Mouse (Mus musculus): ENCODE measurements at regions not wholly inside any gene's neighbourhood (a gene's known extent, or its start where the extent isn't known, plus 50 kb on each side); places are given as distances from the start of the nearest gene placed in this dataset.

DNA sequence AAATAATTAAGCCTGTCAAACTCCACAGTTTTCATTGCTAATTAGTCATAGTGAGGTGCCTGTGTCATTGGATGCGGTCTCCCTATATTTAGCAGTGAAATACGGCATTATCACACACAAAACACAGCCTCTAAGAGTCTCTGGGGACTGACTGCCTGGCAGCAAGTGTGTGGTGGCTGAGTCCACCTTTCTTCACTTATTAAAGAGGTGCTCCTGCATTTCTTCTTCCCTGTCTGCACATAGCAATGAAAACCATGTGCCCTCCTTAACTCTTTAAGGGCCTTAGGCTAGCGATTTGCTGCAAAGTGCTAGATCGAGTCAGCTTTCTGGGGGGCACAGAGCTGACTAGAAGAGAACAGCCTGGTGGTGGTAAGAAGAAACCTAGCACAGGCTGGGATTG, 799.8 kb downstream of the Kcna4 start:
- Histone ChIP-seq H3K4me2 (ENCODE audit: insufficient read depth, low read depth, poor library complexity, severe bottlenecking) (no peak overlapping the region), H3K27ac (ENCODE audit: insufficient read depth, low read depth) (no peak overlapping the region), H3K27me3 (replicated peaks) (no peaks in the 10 kb centered on the region), H3K9me3 (replicated peaks; ENCODE audit: low read length) (no peaks in the 10 kb centered on the region), H3K4me3 (replicated peaks in 1 of 3; ENCODE audit: low read depth in 2 of 3, low read length in 2 of 3, poor library complexity in 1 of 3) (no peak overlapping the region), H3K36me3 (replicated peaks in 1 of 2; ENCODE audit: control insufficient read depth in 1 of 2, insufficient read depth in 1 of 2, low read length in 1 of 2) (no peaks in the 10 kb centered on the region), H3K9ac (ENCODE audit: insufficient read depth, low read depth) (no peak overlapping the region), H3K4me1 (ENCODE audit: control insufficient read depth in 1 of 2, insufficient read depth in 2 of 2) (no peaks in the 10 kb centered on the region), H3K79me2 (replicated peaks; ENCODE audit: control insufficient read depth, extremely low read depth, insufficient read depth, poor library complexity, severe bottlenecking) (no peaks in the 10 kb centered on the region)
- dilution Hi-C loops (cut with MboI; ENCODE audit: extremely low pct_ligation_motif_present, extremely low pct_unique_long_range_greater_than_20kb, low sequenced_read_pairs), result no loop called here
- DNase-seq (ENCODE audit: extremely low read depth), result no peak
- TF ChIP-seq HCFC1 (IDR thresholded peaks at IDR 0.05; ENCODE audit: low read depth, low read length) (no peak), TBP (conservative IDR thresholded peaks at IDR 0.05; ENCODE audit: low read depth, low read length) (no peak), IRF4 (IDR thresholded peaks at IDR 0.05; ENCODE audit: low read depth, low read length) (no peak), CHD1 (IDR thresholded peaks at IDR 0.05; ENCODE audit: low read depth, low read length) (no peak), EP300 (IDR thresholded peaks at IDR 0.05; ENCODE audit: low read length) (no peak), ELF1 (IDR thresholded peaks at IDR 0.05; ENCODE audit: low read depth, low read length) (no peak), MYC (IDR thresholded peaks at IDR 0.05; ENCODE audit: low read depth, low read length) (no peak), RCOR1 (conservative IDR thresholded peaks at IDR 0.05; ENCODE audit: low read depth, low read length) (no peak), POLR2A (IDR thresholded peaks at IDR 0.05; ENCODE audit: low read depth, low read length) (no peak), MAFK (IDR thresholded peaks at IDR 0.05; ENCODE audit: insufficient replicate concordance, low read length) (no peak), JUN (IDR thresholded peaks at IDR 0.05; ENCODE audit: insufficient read depth, low read depth, low read length) (no peak), CHD2 (IDR thresholded peaks at IDR 0.05; ENCODE audit: low read length) (no peak), MAZ (IDR thresholded peaks at IDR 0.05; ENCODE audit: low read depth, low read length) (no peak), NELFE (IDR thresholded peaks at IDR 0.05; ENCODE audit: low read depth, low read length) (no peak), ZC3H11A (IDR thresholded peaks at IDR 0.05; ENCODE audit: low read depth, low read length) (no peak), MXI1 (IDR thresholded peaks at IDR 0.05; ENCODE audit: low read depth, low read length) (no peak), ZKSCAN1 (IDR thresholded peaks at IDR 0.05; ENCODE audit: borderline replicate concordance, low read depth, low read length) (no peak), NRF1 (IDR thresholded peaks at IDR 0.05; ENCODE audit: low read depth, low read length) (no peak), ZNF384 (IDR thresholded peaks at IDR 0.05; ENCODE audit: low read depth, low read length) (no peak)
- in situ Hi-C loops (cut with MboI; ENCODE audit: low pct_ligation_motif_present, low pct_unique_long_range_greater_than_20kb, low sequenced_read_pairs), result no loop called here

DNA sequence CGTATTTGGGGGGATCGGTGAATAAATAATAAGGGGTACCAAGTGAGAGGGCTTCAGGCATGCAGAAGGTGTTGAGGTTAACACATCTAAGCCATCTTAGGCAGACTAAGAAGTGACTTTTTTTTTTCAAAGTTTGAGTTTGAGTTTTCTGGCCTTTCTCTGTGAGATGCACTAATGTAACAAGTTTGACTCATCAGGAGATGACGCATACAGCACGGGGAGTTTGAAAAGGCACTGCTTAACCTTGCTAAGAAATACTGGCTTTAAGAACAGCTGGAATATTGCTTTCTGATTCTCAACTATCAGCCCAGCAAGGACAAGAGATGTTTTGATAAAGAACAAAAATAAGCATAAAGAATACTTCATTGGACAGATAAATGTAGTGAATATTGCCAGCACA, 806.6 kb downstream of the Kcna4 start:
- Histone ChIP-seq H3K79me2 (replicated peaks; ENCODE audit: control insufficient read depth, extremely low read depth, insufficient read depth, poor library complexity, severe bottlenecking) (no peaks in the 10 kb centered on the region), H3K9ac (ENCODE audit: insufficient read depth, low read depth) (no peak overlapping the region), H3K27ac (ENCODE audit: insufficient read depth, low read depth) (no peak overlapping the region), H3K27me3 (replicated peaks) (no peaks in the 10 kb centered on the region), H3K9me3 (replicated peaks; ENCODE audit: low read length) (no peaks in the 10 kb centered on the region), H3K4me2 (ENCODE audit: insufficient read depth, low read depth, poor library complexity, severe bottlenecking) (no peak overlapping the region), H3K4me1 (ENCODE audit: control insufficient read depth in 1 of 2, insufficient read depth in 2 of 2) (no peaks in the 10 kb centered on the region), H3K36me3 (replicated peaks in 1 of 2; ENCODE audit: control insufficient read depth in 1 of 2, insufficient read depth in 1 of 2, low read length in 1 of 2) (no peaks in the 10 kb centered on the region), H3K4me3 (replicated peaks in 1 of 3; ENCODE audit: low read depth in 2 of 3, low read length in 2 of 3, poor library complexity in 1 of 3) (no peak overlapping the region)
- dilution Hi-C loops (cut with MboI; ENCODE audit: extremely low pct_ligation_motif_present, extremely low pct_unique_long_range_greater_than_20kb, low sequenced_read_pairs) (no loop called here), in situ Hi-C loops (cut with MboI; ENCODE audit: low pct_ligation_motif_present, low pct_unique_long_range_greater_than_20kb, low sequenced_read_pairs) (no loop called here)
- no peak for TF ChIP-seq MEF2A (IDR thresholded peaks at IDR 0.05; ENCODE audit: borderline replicate concordance, low read depth, low read length)
- no peak for TF ChIP-seq MAX (IDR thresholded peaks at IDR 0.05; ENCODE audit: low read length)
- TF ChIP-seq POLR2A (IDR thresholded peaks at IDR 0.05; ENCODE audit: low read depth, low read length), result no peak
- TF ChIP-seq RAD21 (IDR thresholded peaks at IDR 0.05; ENCODE audit: low read depth, low read length), result no peak
- TF ChIP-seq JUND (conservative IDR thresholded peaks at IDR 0.05; ENCODE audit: low read depth, low read length), result no peak
- DNase-seq (ENCODE audit: extremely low read depth), result no peak

All from CH12.LX (cell line).